Mouse (Mus musculus) liver, embryonic 14.5 days (tissue): ENCODE results near the gene Sptssa.

Source experiments
- CTCF ChIP-seq: IDR thresholded peaks from 2 replicates; pipeline ENCODE4 v1.5.1; 2016; ENCODE audit warnings: antibody characterized with exemption, low read depth, control low read depth
- EP300 ChIP-seq: IDR thresholded peaks from 2 replicates; pipeline ENCODE4 v1.6.1; 2016; ENCODE audit warnings: antibody characterized with exemption, low read depth

DNA sequence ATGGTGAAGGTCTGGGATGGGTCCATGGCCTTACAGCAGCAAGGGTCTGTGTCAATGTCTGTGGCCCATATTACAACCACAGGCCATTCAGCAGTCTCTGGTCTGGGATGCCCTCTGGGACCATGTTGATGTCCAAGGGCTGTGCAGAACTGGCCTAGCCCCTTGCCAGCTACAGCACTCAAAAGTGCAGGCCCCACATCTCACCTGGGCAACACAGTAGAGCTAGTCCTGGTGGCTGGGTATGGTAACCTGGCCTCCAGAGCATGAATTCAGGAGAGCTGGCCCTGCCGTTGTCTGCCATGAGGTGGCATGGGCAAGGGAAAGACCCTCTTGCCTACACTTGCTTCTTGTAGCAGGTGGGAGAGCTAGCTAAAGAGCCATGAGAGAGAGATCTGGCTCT lies 11.8 kb upstream of the Sptssa start:
- TF ChIP-seq CTCF (no peak), EP300 (no peak)
